Mouse (Mus musculus) c-Kit-positive CD71-negative TER-119-negative erythroid progenitor cells, embryonic 14.5 days (primary cell): ENCODE data around the gene Eef1g.

Experiments
- DNase-seq: peaks from one replicate; pipeline ENCODE4 v3.0.0-alpha.2; 2013; ENCODE audit warnings: low read depth

The Eef1g gene

DNA sequence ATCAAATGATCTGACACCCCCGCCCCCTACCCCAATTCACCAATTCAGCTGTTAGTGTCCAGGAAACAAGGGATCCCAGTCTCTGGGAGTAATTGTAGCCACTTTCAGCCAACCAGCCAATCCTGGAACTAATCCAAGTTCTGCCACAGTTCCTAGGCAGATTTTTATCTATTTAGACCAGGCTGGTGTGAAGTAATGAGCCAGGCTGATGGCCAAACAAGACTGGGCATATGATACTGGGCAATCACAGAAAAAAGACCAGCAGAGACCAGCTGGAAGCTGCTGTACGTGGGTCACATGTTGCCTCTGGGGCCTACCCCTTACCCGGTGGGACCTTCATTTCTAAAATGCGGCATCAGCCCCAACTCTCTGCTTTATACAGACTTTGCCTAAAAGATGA, 59.8 kb downstream of the Eef1g start:
- no peak for DNase-seq

DNA sequence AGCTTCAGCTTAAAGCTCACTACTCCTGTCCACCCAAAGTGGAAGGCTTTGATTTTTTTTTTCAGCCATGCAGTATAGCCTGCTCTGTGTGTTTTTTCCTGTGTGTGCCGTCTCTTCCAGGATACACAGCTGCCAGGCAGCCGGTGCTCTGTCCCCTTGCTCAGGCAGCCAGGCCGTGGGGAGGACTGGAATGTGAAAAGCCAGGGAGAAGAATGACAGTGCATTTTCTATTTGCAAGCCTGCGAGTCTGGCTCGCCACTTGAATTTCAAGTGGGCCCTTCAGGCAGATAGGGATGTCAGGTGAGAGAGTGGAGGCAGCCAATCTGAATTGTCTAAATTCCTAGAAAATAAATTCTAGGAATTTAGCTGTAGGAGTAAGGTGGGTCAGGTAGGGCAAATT, 61.0 kb downstream of the Eef1g start:
- DNase-seq: no peak
